Mouse (Mus musculus): ENCODE results near the gene Fam19a2.

DNA sequence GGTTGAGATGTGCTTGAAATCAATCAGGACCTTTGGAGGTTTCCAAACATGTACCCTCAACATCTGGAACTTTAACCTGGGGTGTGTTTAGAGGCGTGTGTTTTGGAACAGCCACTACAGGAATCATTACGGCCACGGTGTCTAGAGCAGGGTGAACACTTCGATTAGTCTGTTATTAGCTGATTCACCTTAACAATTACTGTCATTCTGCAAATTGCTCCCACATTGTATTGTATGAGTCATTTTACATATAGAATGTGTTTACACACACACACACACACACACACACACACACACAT is 429.1 kb downstream of the Fam19a2 start:
- TF ChIP-seq POLR2A (IDR thresholded peaks at IDR 0.05; ENCODE audit: insufficient read length, low read depth) = no peak
- no peak for TF ChIP-seq MAX (IDR thresholded peaks at IDR 0.05; ENCODE audit: low read depth)
- TF ChIP-seq MYOG (IDR thresholded peaks at IDR 0.05; ENCODE audit: control insufficient read depth in 1 of 3, insufficient read depth in 1 of 3, insufficient read length in 2 of 3, low read depth in 2 of 3) = no peak
- no peak for TF ChIP-seq E2F4 (IDR thresholded peaks at IDR 0.05; ENCODE audit: insufficient read depth)
- no peak for TF ChIP-seq MYOD1 (IDR thresholded peaks at IDR 0.05; ENCODE audit: control insufficient read depth in 1 of 3, insufficient read length in 2 of 3, low read depth in 2 of 3)
- no peak for TF ChIP-seq POLR2AphosphoS2 (IDR thresholded peaks at IDR 0.05; ENCODE audit: insufficient read length, low read depth)
- no peak for TF ChIP-seq USF1 (IDR thresholded peaks at IDR 0.05; ENCODE audit: low read depth)

Measured in myocyte (in vitro differentiated cells).